Mouse (Mus musculus) layer of hippocampus, adult 2 months (tissue): Measurements from ENCODE around the gene Apoa2. TPM values are rescaled to one million over a fixed set of nuclear protein-coding genes. Genes with fewer than 3 reads are reported as not detected.
"Not testable (repeated sequence)": the region's sequence is repeated elsewhere in the genome, so short reads cannot be mapped to it uniquely, and the experiment has no call there.

ENCODE experiments used
- DNase-seq, 2 experiments: peaks; one replicate each; pipeline ENCODE4 v3.0.0; 2022; ENCODE audit warnings: low spot score in 2 of 2
- H3K27ac ChIP-seq: fragments of 200-600 bp; 2 replicates; pipeline ENCODE4 v1.8.1; 2022
- H3K4me3 ChIP-seq: fragments of 200-600 bp; 2 replicates; pipeline ENCODE4 v1.8.1; 2022; ENCODE audit warnings: mild to moderate bottlenecking
- CTCF ChIP-seq: fragments of 200-600 bp; conservative IDR thresholded peaks from 2 replicates; pipeline ENCODE4 v1.8.1; 2022; ENCODE audit warnings: antibody characterized with exemption, mild to moderate bottlenecking, moderate library complexity
- total RNA-seq, 2 experiments: library from RNA; stranded (reverse); gene quantifications; 2 replicates each; pipeline ENCODE4 v1.2.3; 2021

The Apoa2 gene
- total RNA-seq, 2 experiments from 2014 or later, result 1.2 to 1.9 TPM

DNA sequence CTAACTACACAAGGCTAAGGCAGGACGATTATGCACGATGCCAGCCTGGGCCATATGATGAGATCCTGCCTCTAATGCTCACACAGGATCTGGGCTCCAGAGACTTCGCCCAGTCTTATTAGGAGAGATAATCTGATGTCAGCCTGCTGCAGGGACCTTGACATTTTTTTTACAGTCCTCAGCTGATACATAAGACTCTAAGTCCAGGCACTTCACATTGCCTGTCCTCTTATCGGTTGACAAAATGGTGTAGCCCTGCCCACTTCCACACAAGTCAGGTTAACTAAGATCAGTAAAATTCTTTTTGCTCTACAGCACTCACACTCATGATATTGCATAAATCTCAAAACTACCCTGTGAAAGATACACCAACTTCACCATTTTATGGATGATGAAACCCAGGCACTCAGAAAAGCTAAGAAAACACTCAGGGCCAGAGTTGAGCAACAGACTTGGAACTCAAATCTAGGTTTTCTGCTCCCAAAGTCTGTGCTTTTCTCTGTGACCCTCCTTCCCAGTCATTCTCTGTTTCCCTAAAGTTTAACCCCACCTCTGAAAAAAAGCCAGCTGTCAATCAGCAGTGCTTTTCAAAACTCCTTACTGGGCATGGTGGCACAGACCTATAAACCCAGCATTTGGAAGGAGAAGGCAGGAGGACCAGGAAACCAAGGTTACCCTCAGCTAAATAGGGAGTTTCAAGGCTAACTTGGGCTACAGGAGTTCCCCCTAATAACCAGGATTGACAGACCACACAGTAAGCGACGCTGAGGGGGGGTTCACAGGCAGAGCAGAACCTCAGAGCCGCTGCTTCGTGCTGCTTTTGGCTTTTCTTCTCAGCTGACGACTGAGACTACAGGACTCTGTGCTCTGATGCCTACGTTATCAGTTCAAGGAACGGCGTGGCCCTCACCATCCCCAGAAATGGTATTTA lies 8.2 kb downstream of the Apoa2 start:
- Histone ChIP-seq H3K27ac (no peak overlapping the region), H3K4me3 (peak overlapping the region; percentile 9; the same call in 1 of the 2 replicates)
- no peak for TF ChIP-seq CTCF
- DNase-seq, result no peak

DNA sequence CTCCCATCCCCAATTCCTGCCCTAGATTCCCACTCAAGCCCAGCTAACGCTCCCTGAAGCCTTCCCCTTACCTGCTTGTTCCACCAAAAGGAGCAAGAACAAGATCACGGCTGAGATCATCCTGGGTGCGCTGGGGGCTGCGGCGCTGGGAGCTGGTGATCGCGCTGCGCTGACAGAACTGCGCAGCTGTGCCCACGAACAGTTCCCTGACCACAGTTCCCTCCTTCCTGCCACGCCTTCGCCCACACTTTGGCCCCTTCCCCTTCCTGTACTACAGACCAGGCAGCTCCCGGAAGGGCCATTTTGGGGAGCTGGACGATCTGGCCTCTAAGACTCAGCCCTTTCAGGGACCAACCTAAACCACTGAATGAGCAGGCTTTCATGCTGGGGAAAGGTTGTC lies 9.3 kb downstream of the Apoa2 start, which contains the start of gene Fcer1g:
TSS of gene Fcer1g (minus strand) at position 240 of the 400 bp plus-strand sequence.
- TF ChIP-seq CTCF, result no peak
- Histone ChIP-seq H3K4me3 (peak within 1 kb of the TSS; percentile 9; the same call in 1 of the 2 replicates), H3K27ac (no peak within 1 kb of the TSS)
- no peak for DNase-seq

DNA sequence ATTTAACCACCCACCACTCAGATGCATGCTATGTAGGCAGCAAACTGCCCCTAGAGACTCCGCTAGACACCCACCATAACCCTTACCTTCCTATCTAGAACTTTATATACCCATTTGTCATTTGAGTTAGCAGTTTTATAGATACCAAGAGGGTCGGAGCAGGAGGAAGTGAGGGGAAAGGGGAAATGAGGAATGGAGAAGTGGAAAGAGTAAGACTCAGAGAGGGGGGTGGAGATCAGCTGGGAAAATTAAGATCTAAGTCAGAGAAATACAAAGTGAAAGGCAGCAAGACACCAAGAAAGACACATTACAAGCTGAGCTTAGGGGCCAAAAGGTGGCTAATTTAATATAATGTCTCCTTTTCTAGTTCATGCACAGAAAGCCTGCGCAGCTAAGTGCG lies 9.7 kb downstream of the Apoa2 start:
- H3K4me3 ChIP-seq, result no peak overlapping the region
- no peak for TF ChIP-seq CTCF
- H3K27ac ChIP-seq, result no peak overlapping the region
- no peak for DNase-seq

DNA sequence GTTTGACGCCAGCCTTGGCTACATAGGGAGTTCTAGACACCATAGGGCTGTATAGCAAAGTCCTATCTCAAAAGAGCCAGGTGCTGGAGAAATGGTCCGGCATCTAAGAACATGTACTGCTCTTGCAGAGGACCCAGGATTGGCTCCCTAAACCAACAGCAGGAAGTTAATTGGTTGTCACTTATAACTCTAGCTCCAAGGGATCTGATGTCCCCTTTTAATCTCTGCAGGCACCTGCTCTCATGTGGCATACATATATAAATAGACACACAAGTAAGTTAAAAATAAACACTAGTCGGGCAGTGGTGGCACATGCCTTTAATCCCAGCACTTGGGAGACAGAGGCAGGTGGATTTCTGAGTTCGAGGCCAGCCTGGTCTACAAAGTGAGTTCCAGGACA lies 10.9 kb downstream of the Apoa2 start:
- TF ChIP-seq CTCF, result no peak
- Histone ChIP-seq H3K27ac (no peak overlapping the region), H3K4me3 (no peak overlapping the region)
- no peak for DNase-seq

DNA sequence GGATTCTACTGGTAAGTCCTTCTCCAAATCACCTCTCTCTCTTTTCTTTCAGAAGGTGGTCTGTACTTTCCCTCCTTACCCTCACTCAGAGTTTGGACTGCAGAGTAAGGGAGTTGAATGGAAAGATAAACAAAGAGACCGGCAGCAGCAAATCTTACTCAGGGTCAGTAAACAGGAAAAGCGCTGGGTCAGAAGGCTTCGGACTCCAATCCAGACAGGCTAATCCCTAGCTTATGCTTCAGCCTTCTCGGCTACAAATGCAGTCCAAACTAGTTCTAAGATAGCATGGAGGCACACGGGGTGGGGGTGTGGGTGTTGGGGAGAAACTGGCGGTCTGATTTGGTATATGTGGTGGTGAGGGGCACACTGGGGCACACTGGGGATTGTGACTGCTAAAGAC lies 12.6 kb downstream of the Apoa2 start:
- Histone ChIP-seq H3K27ac (no peak overlapping the region), H3K4me3 (no peak overlapping the region)
- no peak for DNase-seq
- no peak for TF ChIP-seq CTCF

DNA sequence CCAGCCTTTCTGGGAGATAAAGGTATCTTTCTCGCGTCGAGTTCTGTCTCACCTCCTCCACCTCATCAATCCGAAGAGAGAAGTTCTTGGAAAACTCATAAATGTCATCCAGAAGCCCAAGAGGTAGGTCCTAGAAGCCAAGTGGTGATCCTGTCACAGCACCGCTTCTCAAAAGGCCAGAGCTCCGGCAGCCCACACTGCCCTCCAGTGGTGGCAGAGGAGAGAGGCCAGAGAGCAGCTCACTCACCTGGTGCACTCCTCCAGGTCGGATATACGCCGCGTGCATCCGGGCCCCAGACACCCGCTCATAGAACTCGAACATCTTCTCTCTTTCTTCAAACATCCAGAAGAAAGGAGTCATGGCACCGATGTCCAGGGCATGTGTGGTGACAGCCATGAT lies 13.6 kb downstream of the Apoa2 start:
- TF ChIP-seq CTCF, result peak; percentile 87
- DNase-seq, result peak in 1 of 2 experiments; percentile 50

DNA sequence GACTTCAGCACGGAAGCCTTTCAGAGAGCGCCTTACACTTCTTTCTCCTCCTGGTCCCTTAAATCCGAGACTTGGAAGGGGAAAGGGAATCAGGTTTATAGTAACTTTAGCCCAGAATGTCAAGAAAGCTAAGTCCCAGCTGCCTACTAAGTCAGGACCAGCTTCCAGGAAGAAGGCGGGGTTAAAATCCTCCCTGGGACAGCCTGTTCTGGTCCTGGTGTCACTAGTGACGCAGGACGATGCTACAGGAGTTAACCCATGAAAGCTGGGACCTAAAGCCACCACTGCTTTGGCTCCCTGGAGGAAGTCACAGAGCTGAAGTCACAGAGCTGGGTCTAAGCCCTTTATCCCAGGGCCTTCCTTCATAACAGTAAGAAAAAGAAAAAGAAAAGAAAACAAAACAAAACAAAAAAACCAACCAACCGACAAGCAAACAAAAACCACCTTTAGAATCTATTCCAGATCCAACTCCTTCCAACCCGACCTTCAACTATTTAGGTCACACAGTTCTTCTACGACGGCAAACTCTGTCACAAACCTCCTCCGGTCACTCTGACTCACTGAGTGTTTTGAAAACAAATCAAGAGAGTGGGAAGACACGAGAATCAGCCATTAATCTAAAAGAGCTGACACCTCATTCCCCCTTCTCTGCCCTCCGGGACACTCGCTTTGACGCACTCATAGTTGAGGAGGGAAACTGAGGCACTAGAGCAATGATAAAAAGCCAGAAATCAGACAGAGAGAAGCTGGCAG lies 15.3 kb downstream of the Apoa2 start:
- TF ChIP-seq CTCF, result no peak
- no peak for DNase-seq
- Histone ChIP-seq H3K4me3 (no peak overlapping the region), H3K27ac (no peak overlapping the region)

More for the DNA sequence above, 13.6 kb downstream of the Apoa2 start:
- no peak overlapping the region for H3K4me3 ChIP-seq
- no peak overlapping the region for H3K27ac ChIP-seq

DNA sequence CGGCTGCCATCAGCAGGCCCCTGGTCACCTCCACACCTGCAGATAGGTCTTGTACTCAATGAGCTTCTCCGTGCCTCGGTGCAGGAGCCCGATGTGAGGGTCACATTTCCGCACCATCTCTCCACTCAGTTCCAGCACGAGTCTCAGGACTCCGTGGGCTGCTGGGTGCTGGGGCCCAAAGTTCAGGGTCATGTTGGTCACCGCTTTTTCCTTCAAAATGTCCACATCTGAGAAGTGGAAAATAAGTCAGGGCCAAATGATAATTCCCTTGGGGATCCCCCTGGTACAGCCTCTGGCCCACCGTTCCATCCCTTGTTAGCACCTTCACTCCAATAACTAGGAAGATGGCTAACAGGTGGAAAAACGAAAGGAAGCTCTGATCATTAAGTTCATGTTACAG lies 16.1 kb downstream of the Apoa2 start:
- no peak for DNase-seq
- no peak overlapping the region for H3K27ac ChIP-seq
- TF ChIP-seq CTCF, result no peak
- no peak overlapping the region for H3K4me3 ChIP-seq

DNA sequence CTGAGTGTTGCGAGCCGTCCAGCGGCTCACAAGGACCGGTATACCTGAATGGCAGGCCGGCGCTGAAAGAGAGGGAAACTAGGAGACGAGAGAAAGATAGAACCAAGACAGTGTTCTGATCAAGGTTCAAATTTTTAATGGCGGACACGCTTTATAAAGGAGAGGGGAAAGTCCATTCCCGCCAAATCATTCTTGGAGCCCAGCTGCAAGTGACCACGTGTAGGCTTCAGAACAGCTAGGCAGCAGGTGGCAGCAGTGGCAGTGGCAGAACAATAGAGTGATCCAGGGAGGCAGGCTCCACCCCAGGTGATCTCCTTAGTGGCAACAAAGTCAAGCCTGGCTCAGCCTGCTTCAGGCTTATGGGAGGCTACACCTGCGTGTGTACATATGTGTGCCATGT lies 17.1 kb downstream of the Apoa2 start:
- DNase-seq, result not testable (repeated sequence)
- peak; percentile 16; the same call in 1 of the 2 replicates for TF ChIP-seq CTCF

DNA sequence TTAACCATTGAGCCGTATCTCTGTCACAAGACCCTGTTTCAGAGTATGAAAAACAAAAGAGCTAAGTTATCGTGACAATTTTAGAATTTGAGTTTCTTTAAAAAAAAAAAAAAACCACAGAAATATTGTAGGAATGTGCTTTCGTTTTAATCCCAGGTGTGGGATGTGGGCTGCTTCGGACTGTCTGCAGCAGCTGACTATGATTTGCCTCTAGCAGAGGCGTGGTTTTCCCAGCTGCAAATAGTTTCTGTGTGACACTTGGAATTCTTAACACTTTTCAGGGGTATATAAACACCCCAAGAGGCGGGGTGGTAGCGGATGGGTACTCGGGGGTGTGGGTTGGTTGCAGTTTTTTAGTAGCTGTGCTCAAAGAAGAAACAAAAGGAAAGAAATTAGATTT lies 20.5 kb downstream of the Apoa2 start:
- no peak for TF ChIP-seq CTCF
- H3K4me3 ChIP-seq, result no peak overlapping the region
- no peak overlapping the region for H3K27ac ChIP-seq
- DNase-seq, result no peak

More for the DNA sequence above, 17.1 kb downstream of the Apoa2 start:
- not testable (repeated sequence) for H3K27ac ChIP-seq, H3K4me3 ChIP-seq

DNA sequence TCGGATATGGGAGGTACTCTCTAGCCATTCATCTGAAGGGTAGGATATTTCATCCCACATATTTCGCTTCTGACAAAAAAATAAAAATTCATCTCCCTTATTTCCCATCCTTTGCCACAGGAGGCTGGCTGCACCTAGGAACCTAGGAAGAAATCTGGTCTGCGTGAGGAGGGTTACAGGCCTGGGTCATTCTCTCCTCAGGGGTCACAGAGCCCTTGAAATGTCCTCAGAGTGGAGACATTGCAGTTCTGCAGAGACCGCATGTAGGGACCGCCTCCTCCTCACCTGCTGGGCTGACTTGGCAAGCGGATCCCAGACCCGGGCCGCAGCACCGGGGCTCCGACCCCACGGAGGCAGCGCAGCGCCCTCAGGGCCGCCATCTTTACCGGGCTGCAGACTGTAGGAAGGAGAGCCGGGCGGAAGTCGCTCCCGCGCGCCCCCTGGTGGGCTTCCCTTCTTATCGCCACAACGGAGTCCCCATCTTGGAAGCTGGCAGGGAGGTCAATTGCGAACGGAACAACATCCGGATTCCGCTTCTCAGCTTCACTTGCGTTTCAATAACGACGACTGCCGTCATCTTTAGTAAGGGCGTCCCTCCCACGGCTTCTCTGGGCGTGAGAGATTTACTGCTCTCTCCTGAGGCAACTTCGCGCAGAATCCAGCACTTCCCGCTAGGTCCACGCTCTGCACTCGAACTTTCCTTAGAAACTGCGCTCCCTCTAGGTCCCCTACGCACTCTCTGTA lies 22.0 kb downstream of the Apoa2 start:
- DNase-seq, result peak; percentile 99
- H3K4me3 ChIP-seq, result peak overlapping the region; percentile 68
- peak; percentile 97 for TF ChIP-seq CTCF
- H3K27ac ChIP-seq, result peak overlapping the region; percentile 95

DNA sequence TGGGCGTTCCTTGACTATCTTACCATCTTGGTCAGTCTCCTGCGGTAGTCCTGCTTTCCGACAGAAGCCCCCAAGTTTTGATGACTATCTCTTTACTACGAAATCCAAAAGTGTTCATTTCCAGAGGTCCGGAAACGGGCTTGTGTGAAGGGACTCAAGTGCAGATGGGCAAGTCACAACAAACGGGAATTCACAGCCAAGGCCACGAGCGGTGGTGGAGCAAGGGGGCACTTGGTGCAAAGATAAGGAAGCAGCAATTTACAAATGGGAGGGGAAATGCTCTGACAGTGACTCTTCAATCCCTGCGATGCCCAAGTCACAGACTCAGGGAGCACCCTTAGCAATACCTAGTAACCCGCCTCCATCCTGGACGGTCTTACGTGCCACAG lies 22.6 kb downstream of the Apoa2 start:
- no peak for DNase-seq
- TF ChIP-seq CTCF, result no peak
- Histone ChIP-seq H3K4me3 (peak overlapping the region; percentile 68), H3K27ac (peak overlapping the region; percentile 89)
